Mouse (Mus musculus) limb, embryonic 14.5 days (tissue): ENCODE data around the gene Aven. TPM values are rescaled to one million over a fixed set of nuclear protein-coding genes. Genes with fewer than 3 reads are reported as not detected.
"Not testable (repeated sequence)": the region's sequence is repeated elsewhere in the genome, so short reads cannot be mapped to it uniquely, and the experiment has no call there.

ENCODE experiments used
- ATAC-seq: fragments of 200-750 bp; cut with Nextera tagmentation; 2 replicates; pipeline ENCODE4 v1.8.0; 2017; ENCODE audit warnings: low read depth, moderate number of reproducible peaks, moderate TSS enrichment; ENCODE audit not compliant: low FRiP score
- DNase-seq: peaks from one replicate; pipeline ENCODE4 v3.0.0-alpha.2; 2015; ENCODE audit warnings: low spot score
- H3K27ac ChIP-seq: fragments of 300-500 bp; sonication (generic); replicated peaks from 2 replicates; pipeline ENCODE4 v1.5.1; 2014; ENCODE audit warnings: low read depth, mild to moderate bottlenecking, low read length, moderate library complexity, mixed read lengths
- H3K27me3 ChIP-seq: fragments of 300-500 bp; sonication (generic); 2 replicates; pipeline ENCODE4 v1.6.1; 2014; ENCODE audit warnings: low read length, mixed read lengths; ENCODE audit not compliant: control insufficient read depth, insufficient read depth
- H3K36me3 ChIP-seq: fragments of 300-500 bp; sonication (generic); 2 replicates; pipeline ENCODE4 v1.6.1; 2014; ENCODE audit warnings: mild to moderate bottlenecking, low read length, moderate library complexity, mixed read lengths; ENCODE audit not compliant: control insufficient read depth, insufficient read depth
- H3K4me1 ChIP-seq: fragments of 300-500 bp; sonication (generic); 2 replicates; pipeline ENCODE4 v1.6.1; 2014; ENCODE audit warnings: antibody characterized with exemption, low read length, mixed read lengths; ENCODE audit not compliant: control insufficient read depth, insufficient read depth
- H3K4me2 ChIP-seq: fragments of 300-500 bp; sonication (generic); replicated peaks from 2 replicates; pipeline ENCODE4 v1.6.1; 2014; ENCODE audit warnings: low read depth, mild to moderate bottlenecking, low read length, moderate library complexity; ENCODE audit not compliant: severe bottlenecking
- H3K4me3 ChIP-seq: fragments of 300-500 bp; sonication (generic); replicated peaks from 2 replicates; pipeline ENCODE4 v1.5.1; 2014; ENCODE audit warnings: low read length
- H3K9ac ChIP-seq: fragments of 300-500 bp; sonication (generic); 2 replicates; pipeline ENCODE4 v1.6.1; 2014; ENCODE audit warnings: mild to moderate bottlenecking, low read depth, low read length, moderate library complexity; ENCODE audit not compliant: severe bottlenecking
- H3K9me3 ChIP-seq: fragments of 300-500 bp; sonication (generic); 2 replicates; pipeline ENCODE4 v1.6.1; 2016; ENCODE audit warnings: low read length; ENCODE audit not compliant: control insufficient read depth
- POLR2A ChIP-seq: fragments of 200-500 bp; IDR thresholded peaks from 2 replicates; pipeline ENCODE4 v1.8.0; 2012; ENCODE audit warnings: inconsistent platforms, mild to moderate bottlenecking, moderate library complexity, borderline replicate concordance; ENCODE audit not compliant: insufficient read depth, insufficient read length; ENCODE audit errors: extremely low read depth
- WGBS: fragments of 180-500 bp; shearing (Covaris S2); extraction: QIAGEN DNeasy Blood & Tissue Kit; methylation state at CpG from one replicate; pipeline ENCODE4 v1.1.7; 2014; 5-methylcytosine and 5-hydroxymethylcytosine counted together
- polyA plus RNA-seq, 2 experiments: library from polyadenylated mRNA; depleted of rRNA in 1 of 2; stranded (reverse) in 1 of 2; unstranded in 1 of 2; fragments of >200 nt; fragmentation: Nextera tagmentation in 1 of 2; extraction: Ambion mirVana in 1 of 2; gene quantifications; 2 replicates each; pipeline versions ENCODE4 v1.2.1 to v1.2.3; 2012 to 2014

The Aven gene
- polyA plus RNA-seq (2012; rRNA removed) (8.7 and 10.7 TPM in 2 replicates), polyA plus RNA-seq (2014; fragmentation: Nextera tagmentation; extraction: Ambion mirVana) (8.0 and 9.0 TPM in 2 replicates)

GRCm38 (mm10) chr2:112492856-112493538 lies at the start of gene Aven:
Aven (plus strand) TSS chr2:112492964.
- TF ChIP-seq POLR2A, result peak; percentile 87; the same call in 1 of the 2 replicates
- Histone ChIP-seq H3K4me2 (peak within 1 kb of the TSS; percentile 49), H3K36me3 (no peaks in the 10 kb centered on the region), H3K27me3 (no peaks in the 10 kb centered on the region), H3K9ac (peak within 1 kb of the TSS; percentile 100), H3K9me3 (no peaks in the 10 kb centered on the region), H3K4me3 (peak within 1 kb of the TSS; percentile 77), H3K4me1 (peaks cover 10% of the 10 kb centered on the region; the same call in 1 of the 2 replicates), H3K27ac (peak within 1 kb of the TSS; percentile 100)
- WGBS, result under 1% methylated on average over 48 of the region's 87 CpGs
- peak; percentile 96 for ATAC-seq
- DNase-seq, result peak; percentile 80

- no peaks in the 10 kb centered on the region for H3K27me3 ChIP-seq
- H3K4me2 ChIP-seq, result no peak overlapping the region
- H3K4me3 ChIP-seq, result no peak overlapping the region
- H3K9ac ChIP-seq, result no peak overlapping the region
- no peak for TF ChIP-seq POLR2A
- WGBS, result 67% methylated on average over 2 of the region's 2 CpGs
- no peak for DNase-seq
- no peaks in the 10 kb centered on the region; the same call in 1 of the 2 replicates for H3K9me3 ChIP-seq
- ATAC-seq, result no peak
- no peaks in the 10 kb centered on the region for H3K4me1 ChIP-seq
- H3K36me3 ChIP-seq, result no peaks in the 10 kb centered on the region
- no peak overlapping the region for H3K27ac ChIP-seq
Observed at GRCm38 (mm10) chr2:112443491-112443890, 49.3 kb upstream of the Aven start.

- no peak overlapping the region for H3K9ac ChIP-seq
- DNase-seq (no peak), ATAC-seq (no peak)
- H3K36me3 ChIP-seq, result no peaks in the 10 kb centered on the region
- no peaks in the 10 kb centered on the region; the same call in 1 of the 2 replicates for H3K9me3 ChIP-seq
- no peak for TF ChIP-seq POLR2A
- no peak overlapping the region for H3K27ac ChIP-seq
- H3K4me3 ChIP-seq, result no peak overlapping the region
- no peaks in the 10 kb centered on the region for H3K4me1 ChIP-seq
- no peak overlapping the region for H3K4me2 ChIP-seq
- H3K27me3 ChIP-seq, result no peaks in the 10 kb centered on the region
Observed at GRCm38 (mm10) chr2:112445511-112445910, 47.3 kb upstream of the Aven start.

GRCm38 (mm10) chr2:112448046-112448445 lies 44.7 kb upstream of the Aven start:
- H3K4me3 ChIP-seq, H3K27me3 ChIP-seq, H3K27ac ChIP-seq, H3K4me1 ChIP-seq, H3K9ac ChIP-seq, H3K36me3 ChIP-seq, DNase-seq, H3K9me3 ChIP-seq, ATAC-seq, H3K4me2 ChIP-seq: not testable (repeated sequence)
- WGBS, result 70% methylated on average over 4 of the region's 4 CpGs

GRCm38 (mm10) chr2:112448510-112449059 lies 44.2 kb upstream of the Aven start:
- TF ChIP-seq POLR2A, result no peak
- no peaks in the 10 kb centered on the region for H3K9me3 ChIP-seq
- ATAC-seq (no peak), DNase-seq (no peak)
- no peaks in the 10 kb centered on the region for H3K36me3 ChIP-seq
- H3K4me1 ChIP-seq, result no peaks in the 10 kb centered on the region
- H3K27me3 ChIP-seq, result no peaks in the 10 kb centered on the region
- no peak overlapping the region for H3K9ac ChIP-seq
- H3K4me2 ChIP-seq, result no peak overlapping the region
- no peak overlapping the region for H3K4me3 ChIP-seq
- H3K27ac ChIP-seq, result no peak overlapping the region
